13 mouse cellular contexts compared by ENCODE assay signal in genomic region chr15:12545671-12546070, GRCm38 (mm10).
DNase-seq lines count a peak whose midpoint lies in the region; ATAC-seq lines count a peak whose summit lies in the region.
"Had no signal": no experiment of that assay in that cellular context is flagged by ENCODE, and none has a peak within 500 bp of the region (broad histone marks: within the 10 kb centered on the region; RNA-seq: fewer than 3 reads in every experiment).

No protein-coding gene starts in this region.

- no peaks in the 10 kb centered on the region for H3K9me3 ChIP-seq in limb, embryonic 12.5 days
- no peaks in the 10 kb centered on the region for H3K9me3 ChIP-seq in hindbrain, embryonic 10.5 days
- no peaks in the 10 kb centered on the region for H3K9me3 ChIP-seq in hindbrain, embryonic 16.5 days (ENCODE audit: control insufficient read depth, low read length)
- H3K9me3 ChIP-seq: hindbrain, embryonic 15.5 days; neural tube, embryonic 15.5 days had no signal

- peak overlapping the region; percentile 63 for H3K27ac ChIP-seq in brown adipose tissue, adult 24 weeks (replicated peaks; ENCODE audit: low read depth, low read length)
- peak overlapping the region; percentile 53; the same call in 1 of the 2 replicates for H3K27ac ChIP-seq in limb, embryonic 12.5 days
- no peak overlapping the region for H3K27ac ChIP-seq in hindbrain, embryonic 10.5 days
- H3K27ac ChIP-seq in hindbrain, embryonic 16.5 days (ENCODE audit: low read depth, low read length), result no peak overlapping the region
- H3K27ac ChIP-seq: hindbrain, embryonic 15.5 days; liver, embryonic 14.5 days; neural tube, embryonic 15.5 days had no signal

- peak; percentile 41 for DNase-seq in adrenal gland, postnatal 10 days
- no peak for DNase-seq in adrenal gland, adult 8-10 months
- DNase-seq in kidney, adult 8-10 months, result peak; percentile 14 to 27
- DNase-seq in hindbrain, embryonic 10.5 days (ENCODE audit: low spot score), result no peak
- DNase-seq in left cerebral cortex, adult 18-20 months (ENCODE audit: low spot score in 2 of 2), result no peak
- DNase-seq: right cerebral cortex, postnatal 14 days had no signal

- H3K27me3 ChIP-seq in limb, embryonic 12.5 days, result no peaks in the 10 kb centered on the region
- peaks cover 9% of the 10 kb centered on the region; the same call in 1 of the 2 replicates for H3K27me3 ChIP-seq in hindbrain, embryonic 10.5 days (ENCODE audit: insufficient read depth, poor library complexity, severe bottlenecking)
- H3K27me3 ChIP-seq in hindbrain, embryonic 16.5 days (replicated peaks; ENCODE audit: control insufficient read depth, insufficient read depth, low read length), result no peaks in the 10 kb centered on the region; the same call in 1 of the 2 replicates
- H3K27me3 ChIP-seq: hindbrain, embryonic 15.5 days; neural tube, embryonic 15.5 days had no signal

- no peak for ATAC-seq in limb, embryonic 12.5 days (ENCODE audit: insufficient number of reproducible peaks, insufficient read depth, low FRiP score, low TSS enrichment, low read depth)
- ATAC-seq in hindbrain, embryonic 16.5 days, result no peak
- ATAC-seq: midbrain, embryonic 16.5 days had no signal

- 59% methylated on average over 6 of the region's 6 CpGs for WGBS in limb, embryonic 12.5 days
- WGBS in hindbrain, embryonic 10.5 days, result 82% methylated on average over 6 of the region's 6 CpGs
- WGBS in hindbrain, embryonic 16.5 days, result 73% methylated on average over 6 of the region's 6 CpGs

- peaks cover 44% of the 10 kb centered on the region for H3K4me1 ChIP-seq in brown adipose tissue, adult 24 weeks (ENCODE audit: control insufficient read depth, insufficient read depth, insufficient read length, low read length)
- H3K4me1 ChIP-seq in limb, embryonic 12.5 days (replicated peaks), result peaks cover 65% of the 10 kb centered on the region
- H3K4me1 ChIP-seq in hindbrain, embryonic 10.5 days (replicated peaks), result peaks cover 40% of the 10 kb centered on the region
- peaks cover 13% of the 10 kb centered on the region for H3K4me1 ChIP-seq in hindbrain, embryonic 16.5 days (ENCODE audit: control insufficient read depth, insufficient read depth, low read depth, low read length)

- H3K4me3 ChIP-seq in brown adipose tissue, adult 24 weeks (ENCODE audit: insufficient read depth, low read depth, low read length), result peak overlapping the region; percentile 28; the same call in 1 of the 2 replicates
- H3K4me3 ChIP-seq in limb, embryonic 12.5 days (replicated peaks), result no peak overlapping the region
- no peak overlapping the region for H3K4me3 ChIP-seq in hindbrain, embryonic 10.5 days
- no peak overlapping the region for H3K4me3 ChIP-seq in hindbrain, embryonic 16.5 days (ENCODE audit: low read length)
- H3K4me3 ChIP-seq: hindbrain, embryonic 15.5 days; neural tube, embryonic 15.5 days had no signal

- H3K4me2 ChIP-seq in limb, embryonic 12.5 days, result peak overlapping the region; percentile 20; the same call in 1 of the 2 replicates
- no peak overlapping the region for H3K4me2 ChIP-seq in hindbrain, embryonic 16.5 days (ENCODE audit: low read length)
- H3K4me2 ChIP-seq: hindbrain, embryonic 15.5 days; neural tube, embryonic 15.5 days had no signal

- no peaks in the 10 kb centered on the region for H3K36me3 ChIP-seq in limb, embryonic 12.5 days
- H3K36me3 ChIP-seq in hindbrain, embryonic 10.5 days, result no peaks in the 10 kb centered on the region
- no peaks in the 10 kb centered on the region for H3K36me3 ChIP-seq in hindbrain, embryonic 16.5 days (ENCODE audit: control insufficient read depth, insufficient read depth, low read length)
- H3K36me3 ChIP-seq: hindbrain, embryonic 15.5 days; neural tube, embryonic 15.5 days had no signal

- no peak overlapping the region for H3K9ac ChIP-seq in limb, embryonic 12.5 days (replicated peaks)
- no peak overlapping the region for H3K9ac ChIP-seq in hindbrain, embryonic 16.5 days (ENCODE audit: low read depth, low read length)
- H3K9ac ChIP-seq: hindbrain, embryonic 15.5 days; liver, embryonic 14.5 days; neural tube, embryonic 15.5 days had no signal

Comparison
In these comparisons a context has a peak if more than half of its experiments do, and no peak if none do; other contexts are left out.
1. DNase-seq: peak in adrenal gland, postnatal 10 days (single experiment) and kidney, adult 8-10 months (2 of 2); none in adrenal gland, adult 8-10 months (single experiment), hindbrain, embryonic 10.5 days (single experiment) and left cerebral cortex, adult 18-20 months (0 of 2).
2. H3K27ac ChIP-seq: peak in brown adipose tissue, adult 24 weeks (single experiment) and limb, embryonic 12.5 days (single experiment); none in hindbrain, embryonic 10.5 days (single experiment) and hindbrain, embryonic 16.5 days (single experiment).